Mouse (Mus musculus) neural tube, embryonic 10.5 days (tissue): ENCODE measurements around the gene Ikzf1.
A peak's percentile ranks its signal among the peaks of the same experiment; 100 is the strongest.

Experiments used
- DNase-seq: peaks from one replicate; pipeline ENCODE4 v3.0.0-alpha.2; 2017; ENCODE audit warnings: low spot score; ENCODE audit errors: extremely low spot score

Ikzf1 gene

GRCm38 (mm10) chr11:11684930-11685852, at the start of gene Ikzf1:
Gene Ikzf1 (plus strand): TSS chr11:11685003.
- DNase-seq: peak; percentile 59

GRCm38 (mm10) chr11:11644303-11644702, 40.5 kb upstream of the Ikzf1 start:
- no peak for DNase-seq

- no peak for DNase-seq
Observed at GRCm38 (mm10) chr11:11656388-11656787, 28.4 kb upstream of the Ikzf1 start.

GRCm38 (mm10) chr11:11656995-11657530, 27.7 kb upstream of the Ikzf1 start:
- DNase-seq: no peak

- no peak for DNase-seq
Observed at GRCm38 (mm10) chr11:11657634-11658033, 27.2 kb upstream of the Ikzf1 start.

GRCm38 (mm10) chr11:11658834-11659233, 26.0 kb upstream of the Ikzf1 start:
- DNase-seq: no peak

GRCm38 (mm10) chr11:11660651-11661050, 24.2 kb upstream of the Ikzf1 start:
- DNase-seq: no peak

- DNase-seq: no peak
Observed at GRCm38 (mm10) chr11:11667254-11667921, 17.4 kb upstream of the Ikzf1 start.

GRCm38 (mm10) chr11:11667922-11668290, 16.9 kb upstream of the Ikzf1 start:
- DNase-seq: no peak

GRCm38 (mm10) chr11:11672974-11673373, 11.8 kb upstream of the Ikzf1 start:
- DNase-seq: no peak

GRCm38 (mm10) chr11:11675063-11675462, 9.7 kb upstream of the Ikzf1 start:
- no peak for DNase-seq

- no peak for DNase-seq
Observed at GRCm38 (mm10) chr11:11676068-11676741, 8.6 kb upstream of the Ikzf1 start.

- no peak for DNase-seq
Observed at GRCm38 (mm10) chr11:11677165-11677564, 7.6 kb upstream of the Ikzf1 start.

- DNase-seq: no peak
Observed at GRCm38 (mm10) chr11:11678972-11679371, 5.8 kb upstream of the Ikzf1 start.

- peak; percentile 30 for DNase-seq
Observed at GRCm38 (mm10) chr11:11684056-11684929, 510 bp upstream of the Ikzf1 start.

GRCm38 (mm10) chr11:11685853-11686395, 1.1 kb downstream of the Ikzf1 start:
- DNase-seq: peak; percentile 76

GRCm38 (mm10) chr11:11686569-11687051, 1.8 kb downstream of the Ikzf1 start:
- DNase-seq: peak; percentile 33

GRCm38 (mm10) chr11:11687551-11688185, 2.9 kb downstream of the Ikzf1 start:
- no peak for DNase-seq

- DNase-seq: no peak
Observed at GRCm38 (mm10) chr11:11688766-11689330, 4.0 kb downstream of the Ikzf1 start.

GRCm38 (mm10) chr11:11689701-11690058, 4.9 kb downstream of the Ikzf1 start:
- no peak for DNase-seq
